Mouse (Mus musculus) adrenal gland, postnatal 36 days (tissue): ENCODE measurements at regions not wholly inside any gene's neighbourhood (a gene's known extent, or its start where the extent isn't known, plus 50 kb on each side); places are given as distances from the start of the nearest gene placed in this dataset.

ENCODE experiments used
- DNase-seq, 2 experiments: peaks; one replicate each; pipeline ENCODE4 v3.0.0; 2021; ENCODE audit warnings: mixed read lengths in 1 of 2

DNA sequence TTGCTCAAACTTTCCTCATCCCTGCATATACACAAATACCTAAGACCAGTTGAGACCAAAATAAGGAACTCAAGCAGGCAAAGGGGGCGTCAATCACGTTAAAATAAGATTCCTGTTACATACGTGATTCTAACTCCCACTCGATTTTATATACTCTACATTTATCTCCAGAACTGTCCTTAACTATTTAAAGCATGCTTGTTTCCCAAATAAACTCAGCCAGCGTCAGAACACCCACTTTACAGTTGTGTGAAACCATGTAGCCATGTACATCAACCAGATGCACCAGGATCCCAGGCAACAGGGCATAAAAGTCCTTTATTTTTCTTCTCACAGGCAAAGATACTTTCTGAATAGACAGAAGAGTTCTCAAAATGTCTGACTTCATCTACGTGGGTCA is 61.5 kb downstream of the Ccna1 start:
- DNase-seq, result no peak

DNA sequence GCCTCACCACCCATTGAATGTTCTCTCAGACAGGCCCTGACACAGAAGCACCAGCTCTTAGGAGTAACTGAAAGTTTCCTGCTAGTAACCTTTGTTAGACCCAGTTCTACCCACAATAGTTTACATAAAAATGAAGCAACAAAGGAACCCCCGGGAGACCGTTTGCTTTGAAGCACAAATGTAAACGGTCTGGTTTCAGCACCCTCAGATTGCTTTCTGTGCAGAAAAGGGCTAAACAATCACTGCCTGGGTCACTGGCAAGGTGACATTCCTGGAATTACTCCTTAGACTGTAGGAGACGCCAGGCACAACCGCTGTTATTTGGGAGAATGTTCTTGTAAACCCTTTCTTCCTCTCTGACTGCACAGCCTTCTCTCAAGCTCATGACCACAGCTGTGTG is 65.2 kb downstream of the Ccna1 start:
- no peak for DNase-seq

DNA sequence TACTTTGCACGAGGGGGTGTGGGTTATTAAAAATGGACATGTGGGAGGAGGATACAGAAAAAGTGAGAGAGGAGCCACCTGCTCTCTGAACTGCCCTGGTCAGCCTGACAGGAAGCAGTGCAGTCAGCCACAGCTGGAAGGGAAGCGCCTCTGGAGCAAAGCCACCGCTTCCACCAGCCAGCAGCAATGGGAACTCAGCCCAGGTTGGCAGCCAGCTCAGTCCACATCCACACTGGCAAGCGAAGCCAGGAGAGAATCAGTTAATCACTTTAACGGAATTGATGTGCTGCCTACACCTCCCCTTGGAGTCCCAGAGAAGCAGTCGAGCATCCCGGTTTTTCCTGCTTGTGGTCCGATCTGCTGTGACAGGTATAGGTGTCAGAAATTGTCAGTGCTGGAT is 65.9 kb downstream of the Ccna1 start:
- DNase-seq, result peak; percentile 43 to 66

GRCm38 (mm10) chr3:54981488-54981887 is 65.8 kb upstream of the Sertm1 start:
- DNase-seq, result no peak

DNA sequence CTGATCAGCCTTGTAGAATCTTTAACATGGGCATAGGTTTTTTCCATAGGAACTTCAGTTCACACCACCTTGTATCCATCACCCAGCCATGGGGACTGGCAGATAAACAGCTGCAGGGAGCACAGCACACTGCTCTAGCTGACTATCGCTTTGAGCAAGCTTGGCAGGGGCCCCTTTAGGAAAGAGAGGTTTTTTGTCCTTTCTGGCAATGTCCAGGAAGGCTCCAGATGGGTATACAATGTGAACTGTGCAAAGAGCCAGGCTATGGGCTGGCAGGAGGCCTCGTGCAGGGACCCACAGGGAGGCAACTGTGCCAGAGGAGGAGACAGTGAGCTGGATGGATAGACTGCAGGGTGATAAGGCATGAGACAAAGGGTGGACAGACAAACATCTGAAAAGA is 64.6 kb upstream of the Sertm1 start:
- DNase-seq, result no peak

GRCm38 (mm10) chr3:54965512-54965911 is 49.8 kb upstream of the Sertm1 start:
- DNase-seq, result no peak
